Mouse (Mus musculus) C2C12 (cell line): ENCODE results near the gene Btbd3.

ENCODE experiments used
- CTCF ChIP-seq: IDR thresholded peaks from one replicate; pipeline ENCODE4 v1.5.1; 2011; ENCODE audit not compliant: control insufficient read depth, insufficient read depth, insufficient read length
- MAX ChIP-seq: IDR thresholded peaks from one replicate; pipeline ENCODE4 v1.6.1; 2011; ENCODE audit warnings: mild to moderate bottlenecking, control low read depth
- MYOD1 ChIP-seq: IDR thresholded peaks from one replicate; pipeline ENCODE4 v1.6.1; 2011; ENCODE audit warnings: low read depth; ENCODE audit not compliant: control insufficient read depth, insufficient read length
- USF1 ChIP-seq: IDR thresholded peaks from one replicate; pipeline ENCODE4 v1.6.1; 2011; ENCODE audit warnings: low read depth, mild to moderate bottlenecking, control low read depth, moderate library complexity

DNA sequence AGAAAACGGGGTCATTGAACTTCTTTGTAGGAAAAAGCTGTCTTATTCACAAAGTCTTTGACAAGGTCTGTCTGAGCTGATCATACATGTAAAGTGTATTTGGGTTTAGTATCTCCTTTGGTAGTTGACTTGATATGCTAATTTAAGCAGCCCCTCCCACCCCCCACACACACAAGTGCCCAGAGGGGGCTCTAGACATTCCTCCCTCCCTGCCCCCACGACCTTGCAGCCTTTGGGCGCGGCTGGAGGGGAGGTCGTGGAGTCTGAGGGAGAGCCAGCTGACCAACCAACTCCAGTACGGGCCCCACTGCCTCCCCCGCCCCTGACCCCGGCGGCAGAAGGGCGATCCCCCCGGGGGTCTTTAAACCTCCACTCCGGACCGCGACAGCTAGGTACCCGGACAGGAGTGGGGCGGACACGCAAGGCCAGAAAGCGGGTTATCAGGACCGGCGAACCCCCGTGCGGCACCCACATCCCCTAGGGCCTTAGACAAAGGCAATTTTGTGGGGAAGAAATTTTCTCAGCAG lies 211.7 kb downstream of the Btbd3 start:
- TF ChIP-seq CTCF (no peak), MAX (no peak), USF1 (no peak), MYOD1 (no peak)
